Mouse (Mus musculus) adrenal gland, adult 18-20 months (tissue): ENCODE results near the gene Timmdc1. TPM values are rescaled to one million over a fixed set of nuclear protein-coding genes. Genes with fewer than 3 reads are reported as not detected.

ENCODE experiments used
- total RNA-seq, 2 experiments: library from RNA; stranded (reverse); gene quantifications; 1 replicate in 1 of 2; 2 replicates in 1 of 2; pipeline ENCODE4 v1.2.3; 2021

Timmdc1 gene
- total RNA-seq, 2 experiments from 2014 or later, result 43.9 to 51.5 TPM

Other genes starting within 250 kb of the Timmdc1 start
- not detected for gene Nr1i2, start 227.8 kb downstream of the Timmdc1 start, total RNA-seq
- under 1 TPM; 0.22 to 0.30 TPM for gene Maats1, start 180.5 kb downstream of the Timmdc1 start, total RNA-seq
- gene Cox17, start 175.7 kb downstream of the Timmdc1 start, total RNA-seq, result 100 to 1,000 TPM; 342 to 359 TPM
- gene Gm21987, start 175.6 kb downstream of the Timmdc1 start, total RNA-seq, result not detected
- gene Popdc2, start 160.5 kb downstream of the Timmdc1 start, total RNA-seq, result 1 to 10 TPM in 1 of 2 experiments, under 1 TPM in 1; 0.80 to 4.6 TPM
- gene Pla1a, start 89.5 kb downstream of the Timmdc1 start, total RNA-seq, result 10 to 100 TPM; 13.9 to 51.8 TPM
- gene Adprh, start 70.0 kb downstream of the Timmdc1 start, total RNA-seq, result 10 to 100 TPM; 32.8 to 39.6 TPM
- gene Cd80, start 67.1 kb downstream of the Timmdc1 start, total RNA-seq, result under 1 TPM; 0.53 to 0.70 TPM
- gene Poglut1, start 27.6 kb upstream of the Timmdc1 start, total RNA-seq, result 10 to 100 TPM; 27.8 to 29.3 TPM
- 10 to 100 TPM; 71.5 to 78.4 TPM for gene Tmem39a, start 36.0 kb upstream of the Timmdc1 start, total RNA-seq
- 10 to 100 TPM; 20.3 to 25.5 TPM for gene Arhgap31, start 190.6 kb upstream of the Timmdc1 start, total RNA-seq
- 1 to 10 TPM; 8.3 to 8.7 TPM for gene B4galt4, start 219.6 kb upstream of the Timmdc1 start, total RNA-seq